Mouse (Mus musculus) erythroblast, adult 5-6 weeks (primary cell): ENCODE results near the gene Ackr2. TPM values are rescaled to one million over a fixed set of nuclear protein-coding genes. Genes with fewer than 3 reads are reported as not detected.

Experiments used
- ATAC-seq: replicated peaks from 2 replicates; pipeline ENCODE4 v1.8.0; 2016; ENCODE audit warnings: moderate number of reproducible peaks, mild to moderate bottlenecking, moderate TSS enrichment, inconsistent platforms; ENCODE audit not compliant: poor library complexity, low FRiP score, severe bottlenecking
- total RNA-seq, 2 experiments: library from RNA; stranded (forward) in 1 of 2; stranded (reverse) in 1 of 2; fragments of 150-400 nt in 1 of 2; fragments of 200-764, 138-1000 nt in 1 of 2; gene quantifications; 2 replicates each; pipeline versions ENCODE4 v1.2.3 to v1.2.4; 2015 to 2017; ENCODE audit warnings: low replicate concordance in 2 of 2

The Ackr2 gene
- total RNA-seq, 2 experiments from 2014 or later = 0.09 TPM; not detected in 1

- no peak for ATAC-seq
These were observed 8.2 kb upstream of the Ackr2 start for GRCm38 (mm10) chr9:121889927-121890440.

GRCm38 (mm10) chr9:121890441-121890941, 7.7 kb upstream of the Ackr2 start:
- no peak for ATAC-seq

- ATAC-seq = no peak
These were observed 6.9 kb upstream of the Ackr2 start for GRCm38 (mm10) chr9:121891301-121891700.

GRCm38 (mm10) chr9:121892057-121892687, 6.0 kb upstream of the Ackr2 start:
- no peak for ATAC-seq

GRCm38 (mm10) chr9:121894447-121894846, 3.7 kb upstream of the Ackr2 start:
- no peak for ATAC-seq

GRCm38 (mm10) chr9:121895392-121895993, 2.7 kb upstream of the Ackr2 start:
- no peak for ATAC-seq

- no peak for ATAC-seq
These were observed 1.3 kb upstream of the Ackr2 start for GRCm38 (mm10) chr9:121896820-121897219.

GRCm38 (mm10) chr9:121899306-121899705, 1.2 kb downstream of the Ackr2 start:
- ATAC-seq = no peak

- ATAC-seq = no peak
These were observed 2.2 kb downstream of the Ackr2 start for GRCm38 (mm10) chr9:121900282-121900855.

- ATAC-seq = no peak
These were observed 3.9 kb downstream of the Ackr2 start for GRCm38 (mm10) chr9:121901710-121902700.

- no peak for ATAC-seq
These were observed 5.5 kb downstream of the Ackr2 start for GRCm38 (mm10) chr9:121903476-121904305.

GRCm38 (mm10) chr9:121904319-121904718, 6.2 kb downstream of the Ackr2 start:
- no peak for ATAC-seq

GRCm38 (mm10) chr9:121904946-121905345, 6.8 kb downstream of the Ackr2 start:
- ATAC-seq = no peak

- ATAC-seq = no peak
These were observed 7.5 kb downstream of the Ackr2 start for GRCm38 (mm10) chr9:121905556-121906185.

GRCm38 (mm10) chr9:121906456-121906855, 8.3 kb downstream of the Ackr2 start:
- no peak for ATAC-seq

GRCm38 (mm10) chr9:121907356-121908070, 9.4 kb downstream of the Ackr2 start:
- ATAC-seq = no peak

GRCm38 (mm10) chr9:121908321-121908720, 10.2 kb downstream of the Ackr2 start:
- ATAC-seq = no peak

- no peak for ATAC-seq
These were observed 11.5 kb downstream of the Ackr2 start for GRCm38 (mm10) chr9:121909635-121910034.
